Mouse (Mus musculus): ENCODE measurements around the gene Scfd2. TPM values are rescaled to one million over a fixed set of nuclear protein-coding genes. Genes with fewer than 3 reads are reported as not detected.
A peak's percentile ranks its signal among the peaks of the same experiment; 100 is the strongest.

Scfd2 gene
- polyA plus RNA-seq, 1 experiment from 2014 or later: 14.9 TPM

GRCm38 (mm10) chr5:74194841-74195613 lies 336.5 kb downstream of the Scfd2 start, which contains the start of gene Rasl11b:
Gene Rasl11b, plus strand, starts transcription at chr5:74195286.
- peaks cover 9% of the 10 kb centered on the region; the same call in 1 of the 2 replicates for H3K4me1 ChIP-seq (ENCODE audit: control insufficient read depth, insufficient read depth, low read length)
- WGBS: under 1% methylated on average over 77 of the region's 82 CpGs
- ATAC-seq (replicated peaks; ENCODE audit: insufficient number of reproducible peaks, low FRiP score, low TSS enrichment, low read depth): peak; percentile 92

GRCm38 (mm10) chr5:74194027-74194840 lies 337.3 kb downstream of the Scfd2 start:
- Histone ChIP-seq H3K9me3 (replicated peaks; ENCODE audit: control insufficient read depth, low read length) (no peaks in the 10 kb centered on the region), H3K27me3 (ENCODE audit: control insufficient read depth, insufficient read depth, low read length) (no peaks in the 10 kb centered on the region), H3K27ac (replicated peaks; ENCODE audit: low read depth, low read length) (no peak overlapping the region; the same call in 1 of the 2 replicates), H3K4me1 (ENCODE audit: control insufficient read depth, insufficient read depth, low read length) (peaks cover 9% of the 10 kb centered on the region; the same call in 1 of the 2 replicates), H3K4me3 (ENCODE audit: low read depth, low read length) (peak overlapping the region; percentile 98), H3K36me3 (replicated peaks; ENCODE audit: control insufficient read depth, insufficient read depth, low read depth, low read length) (no peaks in the 10 kb centered on the region; the same call in 1 of the 2 replicates), H3K4me2 (ENCODE audit: low read depth, low read length) (peak overlapping the region; percentile 93), H3K9ac (replicated peaks; ENCODE audit: low read length) (peak overlapping the region; percentile 96)
- DNase-seq (ENCODE audit: low spot score): no peak
- WGBS: 24% methylated on average over 16 of the region's 16 CpGs
- ATAC-seq (replicated peaks; ENCODE audit: insufficient number of reproducible peaks, low FRiP score, low TSS enrichment, low read depth): no peak; the same call in 1 of the 2 replicates

More at GRCm38 (mm10) chr5:74194841-74195613, 336.5 kb downstream of the Scfd2 start, which contains the start of gene Rasl11b:
- DNase-seq (ENCODE audit: low spot score): peak; percentile 97
- Histone ChIP-seq H3K9me3 (replicated peaks; ENCODE audit: control insufficient read depth, low read length) (no peaks in the 10 kb centered on the region), H3K27ac (replicated peaks; ENCODE audit: low read depth, low read length) (peak within 1 kb of the TSS; percentile 78), H3K9ac (replicated peaks; ENCODE audit: low read length) (peak within 1 kb of the TSS; percentile 96), H3K4me3 (ENCODE audit: low read depth, low read length) (peak within 1 kb of the TSS; percentile 98), H3K36me3 (replicated peaks; ENCODE audit: control insufficient read depth, insufficient read depth, low read depth, low read length) (no peaks in the 10 kb centered on the region; the same call in none of the 2 replicates), H3K4me2 (ENCODE audit: low read depth, low read length) (peak within 1 kb of the TSS; percentile 93), H3K27me3 (ENCODE audit: control insufficient read depth, insufficient read depth, low read length) (no peaks in the 10 kb centered on the region)

GRCm38 (mm10) chr5:74193626-74194025 lies 337.9 kb downstream of the Scfd2 start:
- 31% methylated on average over 7 of the region's 7 CpGs for WGBS
- no peaks in the 10 kb centered on the region for H3K27me3 ChIP-seq (ENCODE audit: control insufficient read depth, insufficient read depth, low read length)
- ATAC-seq (replicated peaks; ENCODE audit: insufficient number of reproducible peaks, low FRiP score, low TSS enrichment, low read depth) (no peak), DNase-seq (ENCODE audit: low spot score) (no peak)
- no peak overlapping the region; the same call in 1 of the 2 replicates for H3K4me2 ChIP-seq (ENCODE audit: low read depth, low read length)
- H3K9ac ChIP-seq (replicated peaks; ENCODE audit: low read length): no peak overlapping the region
- no peaks in the 10 kb centered on the region; the same call in 1 of the 2 replicates for H3K36me3 ChIP-seq (replicated peaks; ENCODE audit: control insufficient read depth, insufficient read depth, low read depth, low read length)
- H3K4me3 ChIP-seq (ENCODE audit: low read depth, low read length): no peak overlapping the region
- no peaks in the 10 kb centered on the region for H3K9me3 ChIP-seq (replicated peaks; ENCODE audit: control insufficient read depth, low read length)
- no peak overlapping the region; the same call in 1 of the 2 replicates for H3K27ac ChIP-seq (replicated peaks; ENCODE audit: low read depth, low read length)
- peaks cover 9% of the 10 kb centered on the region; the same call in 1 of the 2 replicates for H3K4me1 ChIP-seq (ENCODE audit: control insufficient read depth, insufficient read depth, low read length)

GRCm38 (mm10) chr5:74193008-74193407 lies 338.6 kb downstream of the Scfd2 start:
- no peak overlapping the region for H3K4me2 ChIP-seq (ENCODE audit: low read depth, low read length)

GRCm38 (mm10) chr5:74190911-74191310 lies 340.6 kb downstream of the Scfd2 start:
- H3K4me1 ChIP-seq (ENCODE audit: control insufficient read depth, insufficient read depth, low read length): peaks cover 9% of the 10 kb centered on the region; the same call in 1 of the 2 replicates

More at GRCm38 (mm10) chr5:74193008-74193407, 338.6 kb downstream of the Scfd2 start:
- no peaks in the 10 kb centered on the region for H3K9me3 ChIP-seq (replicated peaks; ENCODE audit: control insufficient read depth, low read length)
- ATAC-seq (replicated peaks; ENCODE audit: insufficient number of reproducible peaks, low FRiP score, low TSS enrichment, low read depth) (no peak), DNase-seq (ENCODE audit: low spot score) (no peak)
- H3K27me3 ChIP-seq (ENCODE audit: control insufficient read depth, insufficient read depth, low read length): no peaks in the 10 kb centered on the region
- 53% methylated on average over 2 of the region's 2 CpGs for WGBS
- no peaks in the 10 kb centered on the region for H3K36me3 ChIP-seq (replicated peaks; ENCODE audit: control insufficient read depth, insufficient read depth, low read depth, low read length)
- H3K9ac ChIP-seq (replicated peaks; ENCODE audit: low read length): no peak overlapping the region
- H3K27ac ChIP-seq (replicated peaks; ENCODE audit: low read depth, low read length): no peak overlapping the region
- H3K4me1 ChIP-seq (ENCODE audit: control insufficient read depth, insufficient read depth, low read length): peaks cover 9% of the 10 kb centered on the region; the same call in 1 of the 2 replicates
- H3K4me3 ChIP-seq (ENCODE audit: low read depth, low read length): no peak overlapping the region

GRCm38 (mm10) chr5:74190161-74190491 lies 341.4 kb downstream of the Scfd2 start:
- no peaks in the 10 kb centered on the region for H3K27me3 ChIP-seq (ENCODE audit: control insufficient read depth, insufficient read depth, low read length)
- no peak for ATAC-seq (replicated peaks; ENCODE audit: insufficient number of reproducible peaks, low FRiP score, low TSS enrichment, low read depth)
- H3K4me2 ChIP-seq (ENCODE audit: low read depth, low read length): no peak overlapping the region

More at GRCm38 (mm10) chr5:74190911-74191310, 340.6 kb downstream of the Scfd2 start:
- Histone ChIP-seq H3K4me2 (ENCODE audit: low read depth, low read length) (no peak overlapping the region), H3K27me3 (ENCODE audit: control insufficient read depth, insufficient read depth, low read length) (no peaks in the 10 kb centered on the region), H3K9me3 (replicated peaks; ENCODE audit: control insufficient read depth, low read length) (no peaks in the 10 kb centered on the region), H3K4me3 (ENCODE audit: low read depth, low read length) (no peak overlapping the region), H3K36me3 (replicated peaks; ENCODE audit: control insufficient read depth, insufficient read depth, low read depth, low read length) (no peaks in the 10 kb centered on the region), H3K9ac (replicated peaks; ENCODE audit: low read length) (no peak overlapping the region), H3K27ac (replicated peaks; ENCODE audit: low read depth, low read length) (no peak overlapping the region)
- DNase-seq (ENCODE audit: low spot score) (no peak), ATAC-seq (replicated peaks; ENCODE audit: insufficient number of reproducible peaks, low FRiP score, low TSS enrichment, low read depth) (no peak)
- 69% methylated on average over 5 of the region's 5 CpGs for WGBS

GRCm38 (mm10) chr5:74189484-74190160 lies 341.9 kb downstream of the Scfd2 start:
- H3K27ac ChIP-seq (replicated peaks; ENCODE audit: low read depth, low read length): no peak overlapping the region
- no peak overlapping the region for H3K4me3 ChIP-seq (ENCODE audit: low read depth, low read length)
- H3K36me3 ChIP-seq (replicated peaks; ENCODE audit: control insufficient read depth, insufficient read depth, low read depth, low read length): no peaks in the 10 kb centered on the region
- DNase-seq (ENCODE audit: low spot score): no peak
- H3K4me2 ChIP-seq (ENCODE audit: low read depth, low read length): no peak overlapping the region
- no peaks in the 10 kb centered on the region for H3K9me3 ChIP-seq (replicated peaks; ENCODE audit: control insufficient read depth, low read length)
- no peak for ATAC-seq (replicated peaks; ENCODE audit: insufficient number of reproducible peaks, low FRiP score, low TSS enrichment, low read depth)
- H3K27me3 ChIP-seq (ENCODE audit: control insufficient read depth, insufficient read depth, low read length): no peaks in the 10 kb centered on the region
- 40% methylated on average over 9 of the region's 9 CpGs for WGBS
- peaks cover 9% of the 10 kb centered on the region; the same call in 1 of the 2 replicates for H3K4me1 ChIP-seq (ENCODE audit: control insufficient read depth, insufficient read depth, low read length)
- H3K9ac ChIP-seq (replicated peaks; ENCODE audit: low read length): no peak overlapping the region

More at GRCm38 (mm10) chr5:74190161-74190491, 341.4 kb downstream of the Scfd2 start:
- H3K9ac ChIP-seq (replicated peaks; ENCODE audit: low read length): no peak overlapping the region
- no peaks in the 10 kb centered on the region for H3K9me3 ChIP-seq (replicated peaks; ENCODE audit: control insufficient read depth, low read length)
- no peak for DNase-seq (ENCODE audit: low spot score)
- no peak overlapping the region for H3K4me3 ChIP-seq (ENCODE audit: low read depth, low read length)
- WGBS: 44% methylated on average over 9 of the region's 9 CpGs
- peaks cover 9% of the 10 kb centered on the region; the same call in 1 of the 2 replicates for H3K4me1 ChIP-seq (ENCODE audit: control insufficient read depth, insufficient read depth, low read length)
- H3K36me3 ChIP-seq (replicated peaks; ENCODE audit: control insufficient read depth, insufficient read depth, low read depth, low read length): no peaks in the 10 kb centered on the region
- H3K27ac ChIP-seq (replicated peaks; ENCODE audit: low read depth, low read length): no peak overlapping the region
